Mouse (Mus musculus) CH12.LX (cell line): ENCODE data around the gene Mptx2.

Experiments used
- CHD2 ChIP-seq: IDR thresholded peaks from 2 replicates; pipeline ENCODE4 v1.6.1; 2011; ENCODE audit warnings: low read length, improper control_type of control experiment
- CTCF ChIP-seq, 2 experiments: IDR thresholded peaks in 1 of 2; conservative IDR thresholded peaks in 1 of 2; 2 replicates each; pipeline ENCODE4 v1.5.1; 2011 to 2012; ENCODE audit warnings: low read depth in 2 of 2, low read length in 2 of 2, improper control_type of control experiment in 1 of 2, inconsistent platforms in 1 of 2, mild to moderate bottlenecking in 1 of 2, moderate library complexity in 1 of 2
- POLR2A ChIP-seq: IDR thresholded peaks from 2 replicates; pipeline ENCODE4 v1.6.1; 2011; ENCODE audit warnings: low read depth, mild to moderate bottlenecking, improper control_type of control experiment, low read length
- USF1 ChIP-seq: IDR thresholded peaks from 2 replicates; pipeline ENCODE4 v1.6.1; 2014; ENCODE audit warnings: low read depth, mild to moderate bottlenecking, inconsistent platforms, low read length, improper control_type of control experiment
- ZNF384 ChIP-seq: IDR thresholded peaks from 2 replicates; pipeline ENCODE4 v1.6.1; 2012; ENCODE audit warnings: low read depth, low read length, improper control_type of control experiment, inconsistent platforms

- no peak for TF ChIP-seq POLR2A
- no peak for TF ChIP-seq CHD2
- TF ChIP-seq CTCF (conservative IDR thresholded peaks at IDR 0.05 in 1 of 2, IDR thresholded peaks at IDR 0.05 in 1 of 2; ENCODE audit: low read depth in 2 of 2, low read length in 2 of 2) = no peak
- TF ChIP-seq USF1 = no peak
- no peak for TF ChIP-seq ZNF384
Measured at GRCm38 (mm10) chr1:173249888-173250287, 27.7 kb downstream of the Mptx2 start.
